Mouse (Mus musculus) intestine, embryonic 14.5 days (tissue): ENCODE data around the gene Zfp53. TPM values are rescaled to one million over a fixed set of nuclear protein-coding genes. Genes with fewer than 3 reads are reported as not detected.

Experiments used
- ATAC-seq: fragments of 200-750 bp; cut with Nextera tagmentation; replicated peaks from 2 replicates; pipeline ENCODE4 v1.8.0; 2017; ENCODE audit warnings: low read depth, moderate number of reproducible peaks, moderate TSS enrichment, moderate library complexity; ENCODE audit not compliant: low FRiP score, low TSS enrichment
- DNase-seq: peaks from one replicate; pipeline ENCODE4 v3.0.0-alpha.2; 2018; ENCODE audit warnings: low spot score
- H3K27ac ChIP-seq: fragments of 300-500 bp; sonication (generic); 2 replicates; pipeline ENCODE4 v1.5.1; 2014; ENCODE audit warnings: low read depth, mild to moderate bottlenecking, control low read depth
- H3K27me3 ChIP-seq: fragments of 300-500 bp; sonication (generic); replicated peaks from 2 replicates; pipeline ENCODE4 v1.6.1; 2014; ENCODE audit warnings: low read length, control low read depth; ENCODE audit not compliant: control insufficient read depth, insufficient read depth
- H3K36me3 ChIP-seq: fragments of 300-500 bp; sonication (generic); 2 replicates; pipeline ENCODE4 v1.6.1; 2014; ENCODE audit warnings: low read length, control low read depth; ENCODE audit not compliant: control insufficient read depth, insufficient read depth
- H3K4me1 ChIP-seq: fragments of 300-500 bp; sonication (generic); replicated peaks from 2 replicates; pipeline ENCODE4 v1.6.1; 2014; ENCODE audit warnings: low read length, control low read depth, mixed read lengths; ENCODE audit not compliant: control insufficient read depth, insufficient read depth
- H3K4me2 ChIP-seq: fragments of 300-500 bp; sonication (generic); 2 replicates; pipeline ENCODE4 v1.6.1; 2014; ENCODE audit warnings: low read length
- H3K4me3 ChIP-seq: fragments of 300-500 bp; sonication (generic); 2 replicates; pipeline ENCODE4 v1.5.1; 2014; ENCODE audit warnings: low read depth, low read length, control low read depth, mixed read lengths
- H3K9ac ChIP-seq: fragments of 300-500 bp; sonication (generic); 2 replicates; pipeline ENCODE4 v1.6.1; 2014; ENCODE audit warnings: mild to moderate bottlenecking, low read length
- H3K9me3 ChIP-seq: fragments of 300-500 bp; sonication (generic); 2 replicates; pipeline ENCODE4 v1.6.1; 2016; ENCODE audit warnings: low read length, control low read depth; ENCODE audit not compliant: control insufficient read depth
- WGBS: fragments of 180-500 bp; shearing (Covaris S2); extraction: QIAGEN DNeasy Blood & Tissue Kit; methylation state at CpG from one replicate; pipeline ENCODE4 v1.1.7; 2014; 5-methylcytosine and 5-hydroxymethylcytosine counted together
- polyA plus RNA-seq: library from polyadenylated mRNA; unstranded; fragments of >200 nt; fragmentation: Nextera tagmentation; extraction: Ambion mirVana; gene quantifications from 2 replicates; pipeline ENCODE4 v1.2.1, GENCODE M21; 2014

The Zfp53 gene
- polyA plus RNA-seq, 1 experiment from 2014 or later: 13.3 TPM

- no peak overlapping the region for H3K27ac ChIP-seq
- 86% methylated on average over 1 of the region's 1 CpGs for WGBS
- H3K4me1 ChIP-seq: peaks cover 12% of the 10 kb centered on the region
- H3K4me3 ChIP-seq: no peak overlapping the region
- H3K27me3 ChIP-seq: no peaks in the 10 kb centered on the region
- H3K4me2 ChIP-seq: no peak overlapping the region
- ATAC-seq (no peak), DNase-seq (no peak)
- no peak overlapping the region for H3K9ac ChIP-seq
- H3K9me3 ChIP-seq: no peaks in the 10 kb centered on the region
- H3K36me3 ChIP-seq: no peaks in the 10 kb centered on the region; the same call in 1 of the 2 replicates
Measured at GRCm38 (mm10) chr17:21533961-21534360, 45.2 kb downstream of the Zfp53 start.

GRCm38 (mm10) chr17:21534460-21535095 lies 45.8 kb downstream of the Zfp53 start:
- no peaks in the 10 kb centered on the region for H3K27me3 ChIP-seq
- H3K27ac ChIP-seq: peak overlapping the region; percentile 57; the same call in 1 of the 2 replicates
- DNase-seq (no peak), ATAC-seq (peak; percentile 18)
- no peaks in the 10 kb centered on the region for H3K9me3 ChIP-seq
- no peak overlapping the region for H3K9ac ChIP-seq
- H3K4me2 ChIP-seq: peak overlapping the region; percentile 81
- peaks cover 12% of the 10 kb centered on the region for H3K4me1 ChIP-seq
- WGBS: 20% methylated on average over 4 of the region's 4 CpGs
- no peaks in the 10 kb centered on the region for H3K36me3 ChIP-seq
- no peak overlapping the region for H3K4me3 ChIP-seq

- Histone ChIP-seq H3K4me1 (peaks cover 12% of the 10 kb centered on the region), H3K27me3 (no peaks in the 10 kb centered on the region), H3K4me2 (peak within 1 kb of the TSS; percentile 81), H3K9ac (peak within 1 kb of the TSS; percentile 51), H3K36me3 (no peaks in the 10 kb centered on the region), H3K4me3 (peak within 1 kb of the TSS; percentile 59), H3K9me3 (no peaks in the 10 kb centered on the region), H3K27ac (peak within 1 kb of the TSS; percentile 57; the same call in 1 of the 2 replicates)
- ATAC-seq (peak; percentile 78), DNase-seq (peak; percentile 72)
- 4% methylated on average over 21 of the region's 21 CpGs for WGBS
Measured at GRCm38 (mm10) chr17:21535096-21536001, 46.6 kb downstream of the Zfp53 start, which contains the start of gene Zfp52. Gene Zfp52, plus strand, starts transcription at chr17:21535539.

GRCm38 (mm10) chr17:21536096-21536495 lies 47.3 kb downstream of the Zfp53 start:
- Histone ChIP-seq H3K9me3 (no peaks in the 10 kb centered on the region), H3K36me3 (no peaks in the 10 kb centered on the region), H3K9ac (peak overlapping the region; percentile 51), H3K27ac (no peak overlapping the region), H3K4me1 (peaks cover 12% of the 10 kb centered on the region), H3K4me2 (peak overlapping the region; percentile 81), H3K27me3 (no peaks in the 10 kb centered on the region), H3K4me3 (peak overlapping the region; percentile 59)
- 37% methylated on average over 7 of the region's 7 CpGs for WGBS
- DNase-seq: no peak
- no peak for ATAC-seq

GRCm38 (mm10) chr17:21536676-21537075 lies 47.9 kb downstream of the Zfp53 start:
- Histone ChIP-seq H3K4me1 (peaks cover 12% of the 10 kb centered on the region), H3K9me3 (no peaks in the 10 kb centered on the region), H3K27me3 (no peaks in the 10 kb centered on the region), H3K4me2 (peak overlapping the region; percentile 81; the same call in 1 of the 2 replicates), H3K4me3 (no peak overlapping the region), H3K27ac (no peak overlapping the region), H3K9ac (no peak overlapping the region), H3K36me3 (no peaks in the 10 kb centered on the region)
- 65% methylated on average over 2 of the region's 2 CpGs for WGBS
- DNase-seq (no peak), ATAC-seq (no peak)

- Histone ChIP-seq H3K9ac (no peak overlapping the region), H3K27ac (no peak overlapping the region), H3K4me3 (no peak overlapping the region), H3K4me2 (no peak overlapping the region), H3K4me1 (no peaks in the 10 kb centered on the region), H3K36me3 (peaks cover 20% of the 10 kb centered on the region), H3K9me3 (no peaks in the 10 kb centered on the region), H3K27me3 (no peaks in the 10 kb centered on the region)
- DNase-seq (no peak), ATAC-seq (no peak)
- 88% methylated on average over 2 of the region's 2 CpGs for WGBS
Measured at GRCm38 (mm10) chr17:21557831-21558230, 69.0 kb downstream of the Zfp53 start.

Other genes starting within 250 kb of the Zfp53 start
- gene Vmn1r235, start 232.6 kb upstream of the Zfp53 start, polyA plus RNA-seq: not detected in 2 replicates
- gene Vmn1r236, start 206.1 kb upstream of the Zfp53 start, polyA plus RNA-seq: not detected in 2 replicates
- gene Vmn1r237, start 177.1 kb upstream of the Zfp53 start, polyA plus RNA-seq: not detected in 2 replicates
- 3.1 and 3.4 TPM in 2 replicates for gene Zfp677, start 105.2 kb upstream of the Zfp53 start, polyA plus RNA-seq
- 4.8 and 6.1 TPM in 2 replicates for gene Zfp54, start 65.8 kb upstream of the Zfp53 start, polyA plus RNA-seq
- 14.3 and 16.5 TPM in 2 replicates for gene Zfp51, start 38.6 kb upstream of the Zfp53 start, polyA plus RNA-seq
- 2.9 and 3.2 TPM in 2 replicates for gene Zfp52, start 46.5 kb downstream of the Zfp53 start, polyA plus RNA-seq
- gene Zfp948, start 78.0 kb downstream of the Zfp53 start, polyA plus RNA-seq: 24.7 and 28.5 TPM in 2 replicates
- gene Zfp983, start 161.6 kb downstream of the Zfp53 start, polyA plus RNA-seq: 3.9 and 5.1 TPM in 2 replicates
- 4.5 and 8.1 TPM in 2 replicates for gene Gm10226, start 202.9 kb downstream of the Zfp53 start, polyA plus RNA-seq
- 11.1 and 13.2 TPM in 2 replicates for gene Zfp760, start 218.7 kb downstream of the Zfp53 start, polyA plus RNA-seq
- 4.6 and 7.8 TPM in 2 replicates for gene Zfp229, start 241.8 kb downstream of the Zfp53 start, polyA plus RNA-seq